17 mouse cellular contexts compared by ENCODE assay signal in the genomic region with DNA sequence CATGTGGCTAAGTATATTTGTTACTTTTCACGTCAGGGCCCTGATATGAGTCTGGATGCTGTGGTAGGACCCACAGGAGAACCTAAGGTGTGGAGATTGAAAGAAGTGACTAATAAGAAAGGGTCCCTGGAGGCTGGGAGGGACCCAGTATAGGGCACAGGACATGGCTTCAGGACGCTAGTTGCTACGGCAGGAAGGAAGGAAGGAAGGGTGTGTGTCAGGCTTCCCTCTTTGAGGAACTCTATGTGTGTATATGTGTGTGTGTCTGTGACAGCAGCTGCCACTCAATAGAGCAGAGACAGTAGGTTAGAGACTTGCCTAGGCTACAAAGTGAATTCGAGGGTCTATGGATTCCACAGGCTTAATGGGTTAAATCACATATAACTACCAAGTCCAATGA. TPM values are rescaled to one million over a fixed set of nuclear protein-coding genes. Genes with fewer than 3 reads are reported as not detected.
DNase-seq lines count a peak whose midpoint lies in the region; ATAC-seq and TF ChIP-seq lines count a peak whose summit lies in the region.
"Had no signal": no experiment of that assay in that cellular context is flagged by ENCODE, and none has a peak within 500 bp of the region (broad histone marks: within the 10 kb centered on the region; RNA-seq: fewer than 3 reads in every experiment).

No protein-coding gene starts in this region.

- no peaks in the 10 kb centered on the region for H3K27me3 ChIP-seq in heart, adult 2 months (ENCODE audit: control insufficient read depth, insufficient read depth, low read length)
- no peaks in the 10 kb centered on the region for H3K27me3 ChIP-seq in forebrain, embryonic 12.5 days
- H3K27me3 ChIP-seq: heart, embryonic 15.5 days had no signal

- H3K27ac ChIP-seq in heart, adult 2 months = peak overlapping the region; percentile 88
- H3K27ac ChIP-seq in forebrain, embryonic 12.5 days = no peak overlapping the region
- H3K27ac ChIP-seq: heart, embryonic 15.5 days; liver, embryonic 14.5 days; midbrain, embryonic 10.5 days had no signal

- ATAC-seq in cerebellum, adult (ENCODE audit: insufficient number of reproducible peaks, low FRiP score, low TSS enrichment) = no peak
- no peak for ATAC-seq in forebrain, embryonic 12.5 days (ENCODE audit: low FRiP score)

- H3K9ac ChIP-seq in heart, adult 2 months (ENCODE audit: low read depth, low read length) = no peak overlapping the region
- H3K9ac ChIP-seq in forebrain, embryonic 12.5 days = no peak overlapping the region
- H3K9ac ChIP-seq: heart, embryonic 15.5 days; liver, embryonic 14.5 days had no signal

- TF ChIP-seq CTCF in heart, adult 2 months (IDR thresholded peaks at IDR 0.05) = no peak
- TF ChIP-seq CTCF in lung, adult 2 months (IDR thresholded peaks at IDR 0.05; ENCODE audit: insufficient read depth, low read length) = no peak

- no peaks in the 10 kb centered on the region for H3K9me3 ChIP-seq in forebrain, embryonic 12.5 days
- H3K9me3 ChIP-seq: heart, embryonic 15.5 days; midbrain, embryonic 10.5 days had no signal

- no peaks in the 10 kb centered on the region for H3K79me2 ChIP-seq in heart, adult 2 months (replicated peaks; ENCODE audit: control insufficient read depth, insufficient read depth, low read length)

- H3K36me3 ChIP-seq in heart, adult 2 months (ENCODE audit: control insufficient read depth, insufficient read depth, low read length) = peaks cover 9% of the 10 kb centered on the region
- peaks cover 67% of the 10 kb centered on the region for H3K36me3 ChIP-seq in forebrain, embryonic 12.5 days (replicated peaks)

- peaks cover 7% of the 10 kb centered on the region for H3K4me1 ChIP-seq in heart, adult 2 months (ENCODE audit: control insufficient read depth, insufficient read depth, low read length)
- H3K4me1 ChIP-seq in lung, adult 2 months (ENCODE audit: control insufficient read depth, insufficient read depth, low read length) = peaks cover 14% of the 10 kb centered on the region
- H3K4me1 ChIP-seq in forebrain, embryonic 12.5 days = no peaks in the 10 kb centered on the region
- H3K4me1 ChIP-seq: midbrain, embryonic 10.5 days had no signal

- 61% methylated on average over 4 of the region's 4 CpGs for WGBS in heart, adult 2 months
- 48% methylated on average over 4 of the region's 4 CpGs for WGBS in lung, adult 2 months
- WGBS in forebrain, embryonic 12.5 days = 94% methylated on average over 4 of the region's 4 CpGs

- no peak overlapping the region for H3K4me3 ChIP-seq in heart, adult 2 months
- H3K4me3 ChIP-seq in lung, adult 2 months (replicated peaks; ENCODE audit: extremely low read depth, low read depth, low read length) = no peak overlapping the region
- H3K4me3 ChIP-seq in forebrain, embryonic 12.5 days (replicated peaks) = no peak overlapping the region
- H3K4me3 ChIP-seq: erythroblast, embryonic 14.5 days; heart, embryonic 15.5 days; midbrain, embryonic 10.5 days; myocyte had no signal

- intact Hi-C loops in heart, adult 2 months (cut with DNase I) = no loop called here
- intact Hi-C loops in heart, postnatal 10 days (cut with DNase I) = no loop called here

- no peak overlapping the region for H3K4me2 ChIP-seq in forebrain, embryonic 12.5 days
- H3K4me2 ChIP-seq: heart, embryonic 15.5 days had no signal

- peak; percentile 58; the same call in 1 of the 2 replicates for TF ChIP-seq POLR2A in heart, adult 2 months (IDR thresholded peaks at IDR 0.05; ENCODE audit: insufficient read depth, low read depth, low read length)
- no peak for TF ChIP-seq POLR2A in lung, adult 2 months (IDR thresholded peaks at IDR 0.05; ENCODE audit: borderline replicate concordance, extremely low read depth, low read depth, low read length)

- TF ChIP-seq EP300 in heart, adult 2 months (IDR thresholded peaks at IDR 0.05; ENCODE audit: insufficient read depth, low read depth, low read length) = peak; percentile 95

- DNase-seq in heart, adult 2 months = peak in 1 of 2 experiments; percentile 65
- no peak for DNase-seq in heart, postnatal 4 days
- peak; percentile 42 to 60 for DNase-seq in lung, adult 18-20 months
- DNase-seq in lung, adult 2 months = no peak
- DNase-seq in heart, postnatal 10 days = peak; percentile 27 to 34
- peak; percentile 72 for DNase-seq in lung, postnatal 36 days
- DNase-seq: adrenal gland, adult 2 months; cerebellum, adult 9-11 months; layer of hippocampus, adult 9-11 months; left cerebral cortex, postnatal 4 days had no signal

RNA-seq across cellular contexts. Expression of gene Sun1, which starts 20.2 kb away (rescaled TPM):
- total RNA-seq in heart, adult 2 months (2021) = 10 to 100 TPM; 45.9 to 50.3 TPM
- 34.1 and 50.8 TPM in 2 replicates for polyA plus RNA-seq in heart, adult 2 months (2012; rRNA removed)
- total RNA-seq in heart, postnatal 4 days (2021) = 10 to 100 TPM; 40.7 to 43.0 TPM
- 48.5 and 57.9 TPM in 2 replicates for polyA plus RNA-seq in lung, adult 2 months (2012; rRNA removed)
- 10 to 100 TPM; 43.5 to 44.8 TPM for total RNA-seq in heart, postnatal 10 days (2021)
- polyA plus RNA-seq in forebrain, embryonic 12.5 days (2016; fragmentation: Nextera tagmentation; extraction: Ambion mirVana) = 53.1 and 59.3 TPM in 2 replicates

RNA-seq across cellular contexts. Expression of gene Get4, which starts 31.5 kb away (rescaled TPM):
- 10 to 100 TPM; 38.2 to 45.4 TPM for total RNA-seq in heart, adult 2 months (2021)
- 57.3 and 59.6 TPM in 2 replicates for polyA plus RNA-seq in heart, adult 2 months (2012; rRNA removed)
- 10 to 100 TPM; 76.4 to 80.4 TPM for total RNA-seq in heart, postnatal 4 days (2021)
- polyA plus RNA-seq in lung, adult 2 months (2012; rRNA removed) = 105 and 162 TPM in 2 replicates
- total RNA-seq in heart, postnatal 10 days (2021) = 10 to 100 TPM; 57.6 to 59.4 TPM
- polyA plus RNA-seq in forebrain, embryonic 12.5 days (2016; fragmentation: Nextera tagmentation; extraction: Ambion mirVana) = 138 and 141 TPM in 2 replicates

Comparison
In these comparisons a context has a peak if more than half of its experiments do, and no peak if none do; other contexts are left out.
1. DNase-seq: peak in lung, adult 18-20 months (2 of 2), heart, postnatal 10 days (2 of 2) and lung, postnatal 36 days (single experiment); none in heart, postnatal 4 days (single experiment) and lung, adult 2 months (single experiment).